Mouse (Mus musculus): ENCODE results near the gene Chrne.

DNA sequence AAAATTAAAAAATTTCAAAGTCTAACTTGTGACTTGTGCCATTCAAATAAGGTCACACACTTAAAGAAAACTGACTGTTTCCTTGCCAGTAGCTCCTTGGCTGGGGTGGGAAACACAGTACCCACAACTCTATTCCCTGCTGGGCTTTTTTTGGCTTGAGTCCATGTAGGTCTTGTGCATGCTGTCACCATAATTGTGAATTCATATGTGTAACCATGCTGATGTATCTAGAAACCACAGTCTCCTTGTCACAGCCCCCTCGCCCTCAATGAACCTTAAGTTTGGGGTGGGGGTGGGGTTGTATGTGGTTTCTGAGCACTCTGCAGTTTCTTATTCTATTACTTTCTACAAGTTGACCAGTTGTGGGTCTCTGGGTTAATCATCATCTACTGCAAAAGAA lies 27.3 kb downstream of the Chrne start:
- TF ChIP-seq CTCF (IDR thresholded peaks at IDR 0.05; ENCODE audit: extremely low read depth, insufficient read depth, insufficient read length, insufficient replicate concordance), result no peak
- TF ChIP-seq POLR2A (IDR thresholded peaks at IDR 0.05; ENCODE audit: low read depth, low read length), result no peak

Measured in spleen, adult 2 months (tissue).